Mouse (Mus musculus) small intestine, adult 2 months (tissue): ENCODE measurements around the gene Crlf3.

Source experiments
- CTCF ChIP-seq: fragments of 200-500 bp; IDR thresholded peaks from 2 replicates; pipeline ENCODE4 v1.5.1; 2012; ENCODE audit warnings: low read depth, mild to moderate bottlenecking, control low read depth, inconsistent platforms, low read length, moderate library complexity, mixed read lengths; ENCODE audit not compliant: insufficient replicate concordance, insufficient read length; ENCODE audit errors: extremely low read depth
- POLR2A ChIP-seq: fragments of 200-500 bp; IDR thresholded peaks from 2 replicates; pipeline ENCODE4 v1.6.1; 2012; ENCODE audit warnings: low read depth, mild to moderate bottlenecking, control low read depth, inconsistent platforms, low read length, moderate library complexity

DNA sequence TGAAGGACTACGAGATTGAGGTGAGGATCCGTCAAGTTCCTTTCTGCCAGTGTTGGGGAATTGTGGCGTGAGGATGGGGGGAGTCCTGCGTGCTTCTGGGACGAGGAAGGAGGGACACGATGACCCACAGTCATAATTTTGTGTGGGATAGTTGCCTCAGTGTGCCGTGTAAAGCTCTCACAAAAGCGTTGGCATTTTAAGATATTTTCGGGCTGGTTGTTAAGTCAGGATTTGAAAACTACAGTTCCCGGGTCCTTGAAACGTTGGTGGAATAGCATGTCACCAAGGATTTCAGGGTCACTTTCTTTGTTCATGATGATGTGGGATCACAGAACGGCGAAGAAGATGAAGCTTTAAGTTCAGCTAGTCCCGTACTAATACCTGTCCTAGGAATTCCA lies 9.0 kb upstream of the Crlf3 start:
- TF ChIP-seq POLR2A (no peak), CTCF (no peak)
